Mouse (Mus musculus) CH12.LX (cell line): Measurements from ENCODE around the gene Polr2l.

ENCODE experiments used
- CTCF ChIP-seq, 2 experiments: IDR thresholded peaks in 1 of 2; conservative IDR thresholded peaks in 1 of 2; 2 replicates each; pipeline ENCODE4 v1.5.1; 2011 to 2012; ENCODE audit warnings: low read depth in 2 of 2, low read length in 2 of 2, improper control_type of control experiment in 1 of 2, inconsistent platforms in 1 of 2, mild to moderate bottlenecking in 1 of 2, moderate library complexity in 1 of 2
- JUN ChIP-seq: IDR thresholded peaks from 2 replicates; pipeline ENCODE4 v1.6.1; 2011; ENCODE audit warnings: low read depth, mild to moderate bottlenecking, low read length, improper control_type of control experiment, moderate library complexity; ENCODE audit not compliant: insufficient read depth
- MAX ChIP-seq: IDR thresholded peaks from 2 replicates; pipeline ENCODE4 v1.6.1; 2011; ENCODE audit warnings: low read length, improper control_type of control experiment
- MEF2A ChIP-seq: IDR thresholded peaks from 2 replicates; pipeline ENCODE4 v1.6.1; 2014; ENCODE audit warnings: low read depth, mild to moderate bottlenecking, inconsistent platforms, low read length, improper control_type of control experiment, borderline replicate concordance
- POLR2A ChIP-seq: IDR thresholded peaks from 2 replicates; pipeline ENCODE4 v1.6.1; 2011; ENCODE audit warnings: low read depth, mild to moderate bottlenecking, improper control_type of control experiment, low read length
- POLR2AphosphoS2 ChIP-seq: IDR thresholded peaks from 2 replicates; pipeline ENCODE4 v1.6.1; 2011; ENCODE audit warnings: low read depth, low read length, improper control_type of control experiment
- RCOR1 ChIP-seq: conservative IDR thresholded peaks from 2 replicates; pipeline ENCODE4 v1.6.1; 2012; ENCODE audit warnings: low read depth, mild to moderate bottlenecking, inconsistent platforms, low read length, improper control_type of control experiment
- USF2 ChIP-seq: conservative IDR thresholded peaks from 2 replicates; pipeline ENCODE4 v1.6.1; 2011; ENCODE audit warnings: low read depth, low read length, improper control_type of control experiment
- ZKSCAN1 ChIP-seq: IDR thresholded peaks from 2 replicates; pipeline ENCODE4 v1.6.1; 2012; ENCODE audit warnings: low read depth, inconsistent platforms, low read length, improper control_type of control experiment, borderline replicate concordance

DNA sequence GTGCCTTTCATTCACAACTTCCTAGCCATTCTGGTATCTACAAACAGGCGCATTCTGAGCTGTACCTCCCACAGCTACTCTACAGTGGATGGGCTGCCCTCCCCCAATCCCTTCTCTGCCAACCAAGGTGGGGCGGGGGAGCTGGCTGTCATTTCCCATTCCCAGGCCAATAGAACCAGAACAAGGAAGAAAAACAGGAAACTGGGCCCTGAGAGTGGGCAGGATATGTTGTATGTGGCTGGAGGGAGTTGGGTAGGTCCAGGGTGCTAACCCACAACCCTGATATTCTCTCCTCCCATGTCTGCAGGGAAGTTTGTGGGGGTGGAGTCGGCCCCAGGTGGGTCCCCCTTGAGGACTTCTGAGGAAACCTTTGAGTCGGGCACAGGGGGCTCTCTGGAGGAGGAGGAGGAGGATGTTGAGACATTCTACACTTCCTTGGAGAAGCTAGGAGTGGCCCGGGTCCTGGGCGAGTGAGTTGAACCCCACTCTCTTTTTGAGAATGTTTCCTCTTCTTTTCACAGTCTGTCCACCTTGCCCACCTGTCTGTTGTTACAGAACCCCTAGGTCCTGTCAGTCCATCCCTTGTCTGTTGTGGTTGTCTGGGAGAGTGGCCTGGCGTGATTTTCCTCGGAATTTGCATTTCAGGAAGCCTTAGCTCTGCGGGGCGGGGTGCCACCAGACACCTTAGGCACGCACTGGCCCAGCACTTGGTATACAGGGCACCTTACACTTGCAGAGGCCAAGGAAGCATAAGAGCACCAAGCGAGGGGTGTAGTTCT lies 10.9 kb downstream of the Polr2l start:
- TF ChIP-seq MAX (no peak), CTCF (conservative IDR thresholded peaks at IDR 0.05 in 1 of 2, IDR thresholded peaks at IDR 0.05 in 1 of 2; ENCODE audit: low read depth in 2 of 2, low read length in 2 of 2) (no peak), POLR2AphosphoS2 (no peak), JUN (no peak), MEF2A (no peak), USF2 (no peak), ZKSCAN1 (no peak), POLR2A (no peak), RCOR1 (no peak)
